In the genomic region with DNA sequence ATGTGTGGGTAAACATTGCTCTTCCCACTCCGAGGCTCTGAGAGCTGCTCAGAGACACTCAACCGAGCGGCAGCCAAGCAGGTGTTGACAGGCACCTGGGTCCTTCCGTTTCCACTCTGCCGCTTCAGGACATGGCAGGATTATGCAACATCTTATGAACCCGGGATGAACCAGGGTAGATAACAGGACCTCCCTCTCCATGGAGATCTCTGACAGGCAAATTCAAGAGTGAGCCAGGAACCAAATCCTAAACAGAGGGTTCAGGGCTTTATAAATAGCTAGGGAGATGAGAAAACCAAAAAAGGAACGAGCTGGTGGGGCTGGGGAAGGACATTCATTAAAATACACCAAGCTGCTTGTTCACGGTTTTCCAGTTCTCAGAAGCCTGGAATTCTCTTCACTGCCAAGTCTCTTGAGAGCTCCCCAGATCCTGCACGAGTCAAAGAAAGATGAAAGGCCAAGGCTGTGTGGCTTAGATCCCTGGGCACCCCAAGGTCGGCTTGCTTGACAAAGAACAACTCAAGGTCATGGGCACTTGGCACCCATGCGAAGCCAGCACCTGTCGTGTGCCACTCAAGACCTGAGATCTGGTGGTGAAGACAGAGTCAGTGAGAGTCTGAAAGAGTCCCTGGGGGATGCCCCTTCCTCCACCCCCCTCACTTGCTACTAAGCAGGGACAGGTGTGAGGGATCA, we compare ENCODE assay signal across 11 mouse cellular contexts.
DNase-seq lines count a peak whose midpoint lies in the region; ATAC-seq and TF ChIP-seq lines count a peak whose summit lies in the region.
"Had no signal": no experiment of that assay in that cellular context is flagged by ENCODE, and none has a peak within 500 bp of the region (broad histone marks: within the 10 kb centered on the region; RNA-seq: fewer than 3 reads in every experiment).

No protein-coding gene starts in this region.

- no peaks in the 10 kb centered on the region for H3K27me3 ChIP-seq in forebrain, postnatal 0 days (ENCODE audit: insufficient read depth, low read length)
- no peaks in the 10 kb centered on the region for H3K27me3 ChIP-seq in forebrain, embryonic 15.5 days
- H3K27me3 ChIP-seq in lung, embryonic 16.5 days (ENCODE audit: control insufficient read depth, insufficient read depth, low read depth, low read length): no peaks in the 10 kb centered on the region
- no peaks in the 10 kb centered on the region for H3K27me3 ChIP-seq in heart, embryonic 12.5 days (replicated peaks)
- no peaks in the 10 kb centered on the region for H3K27me3 ChIP-seq in splenic B cell, adult 2 months (ENCODE audit: control insufficient read depth, insufficient read depth, low read length, poor library complexity, severe bottlenecking)

- no peak for ATAC-seq in forebrain, postnatal 0 days
- ATAC-seq in forebrain, embryonic 15.5 days (replicated peaks): no peak
- ATAC-seq in lung, embryonic 16.5 days (ENCODE audit: low read depth): no peak
- ATAC-seq in heart, embryonic 12.5 days (ENCODE audit: insufficient number of reproducible peaks, low FRiP score): peak; percentile 30; the same call in 1 of the 2 replicates

- no peak overlapping the region for H3K4me3 ChIP-seq in forebrain, postnatal 0 days (ENCODE audit: low read depth, low read length)
- no peak overlapping the region for H3K4me3 ChIP-seq in forebrain, embryonic 15.5 days
- no peak overlapping the region for H3K4me3 ChIP-seq in lung, embryonic 16.5 days (ENCODE audit: low read length)
- no peak overlapping the region for H3K4me3 ChIP-seq in heart, embryonic 12.5 days
- H3K4me3 ChIP-seq: megakaryocyte, embryonic 14.5 days had no signal

- H3K36me3 ChIP-seq in forebrain, postnatal 0 days (ENCODE audit: insufficient read depth): no peaks in the 10 kb centered on the region
- no peaks in the 10 kb centered on the region for H3K36me3 ChIP-seq in forebrain, embryonic 15.5 days
- no peaks in the 10 kb centered on the region for H3K36me3 ChIP-seq in lung, embryonic 16.5 days (ENCODE audit: control insufficient read depth, insufficient read depth, low read length)
- no peaks in the 10 kb centered on the region for H3K36me3 ChIP-seq in heart, embryonic 12.5 days
- H3K36me3 ChIP-seq in splenic B cell, adult 2 months (ENCODE audit: control insufficient read depth, insufficient read depth, low read length, poor library complexity, severe bottlenecking): no peaks in the 10 kb centered on the region

- H3K9me3 ChIP-seq in forebrain, postnatal 0 days (ENCODE audit: low read length): 0 out of 2 replicates have a peak, but pooled peaks cover 5% of the 10 kb centered on the region
- peaks cover 7% of the 10 kb centered on the region; the same call in 1 of the 2 replicates for H3K9me3 ChIP-seq in forebrain, embryonic 15.5 days
- peaks cover 3% of the 10 kb centered on the region; the same call in 1 of the 2 replicates for H3K9me3 ChIP-seq in lung, embryonic 16.5 days (ENCODE audit: control insufficient read depth, low read length)
- peaks cover 3% of the 10 kb centered on the region; the same call in 1 of the 2 replicates for H3K9me3 ChIP-seq in heart, embryonic 12.5 days (replicated peaks)

- no peaks in the 10 kb centered on the region for H3K4me1 ChIP-seq in forebrain, postnatal 0 days (ENCODE audit: insufficient read depth)
- no peaks in the 10 kb centered on the region for H3K4me1 ChIP-seq in forebrain, embryonic 15.5 days
- H3K4me1 ChIP-seq in lung, embryonic 16.5 days (replicated peaks; ENCODE audit: control insufficient read depth, insufficient read depth, low read length): peaks cover 22% of the 10 kb centered on the region
- peaks cover 23% of the 10 kb centered on the region for H3K4me1 ChIP-seq in heart, embryonic 12.5 days (replicated peaks)

- 0 out of 2 replicates have a peak overlapping the region, but pooled peaks have one; percentile 30 for H3K27ac ChIP-seq in forebrain, postnatal 0 days (ENCODE audit: low read depth, low read length)
- H3K27ac ChIP-seq in forebrain, embryonic 15.5 days (replicated peaks): no peak overlapping the region
- H3K27ac ChIP-seq in lung, embryonic 16.5 days (ENCODE audit: low read length): no peak overlapping the region
- H3K27ac ChIP-seq in heart, embryonic 12.5 days (ENCODE audit: poor library complexity, severe bottlenecking): peak overlapping the region; percentile 28; the same call in 1 of the 2 replicates

- no peak for DNase-seq in forebrain, postnatal 0 days
- no peak for DNase-seq in lung, postnatal 25 days (ENCODE audit: low spot score)
- DNase-seq in splenic B cell, adult 2 months (ENCODE audit: low read depth, low spot score): peak; percentile 41
- no peak for DNase-seq in spleen, postnatal 14 days (ENCODE audit: low spot score in 2 of 2)
- DNase-seq in yolk sac, embryonic 10.5 days (ENCODE audit: low spot score): no peak
- DNase-seq: gastrocnemius, postnatal 14 days; thymus, adult 18-20 months had no signal

- WGBS in forebrain, postnatal 0 days: 63% methylated on average over 12 of the region's 12 CpGs
- 75% methylated on average over 12 of the region's 12 CpGs for WGBS in forebrain, embryonic 15.5 days
- WGBS in lung, embryonic 16.5 days: 40% methylated on average over 12 of the region's 12 CpGs
- WGBS in heart, embryonic 12.5 days: 41% methylated on average over 12 of the region's 12 CpGs

- no peak for TF ChIP-seq CTCF in forebrain, postnatal 0 days (IDR thresholded peaks at IDR 0.05; ENCODE audit: low read depth)

- no peak overlapping the region for H3K9ac ChIP-seq in forebrain, postnatal 0 days
- H3K9ac ChIP-seq in forebrain, embryonic 15.5 days (replicated peaks): no peak overlapping the region
- no peak overlapping the region for H3K9ac ChIP-seq in lung, embryonic 16.5 days (ENCODE audit: low read length)
- H3K9ac ChIP-seq in heart, embryonic 12.5 days: 0 out of 2 replicates have a peak overlapping the region, but pooled peaks have one; percentile 28

- H3K4me2 ChIP-seq in forebrain, postnatal 0 days (ENCODE audit: low read depth): no peak overlapping the region
- H3K4me2 ChIP-seq in forebrain, embryonic 15.5 days (replicated peaks): no peak overlapping the region
- peak overlapping the region; percentile 16; the same call in 1 of the 2 replicates for H3K4me2 ChIP-seq in lung, embryonic 16.5 days (ENCODE audit: low read depth, low read length)
- H3K4me2 ChIP-seq in heart, embryonic 12.5 days: no peak overlapping the region

Comparison
In these comparisons a context has a peak if more than half of its experiments do, and no peak if none do; other contexts are left out.
1. H3K27ac ChIP-seq: peak in forebrain, postnatal 0 days (single experiment) and heart, embryonic 12.5 days (single experiment); none in forebrain, embryonic 15.5 days (single experiment) and lung, embryonic 16.5 days (single experiment).